Mouse (Mus musculus) bone marrow, adult 2 months (tissue): ENCODE data around the gene Cenps.

Experiments used
- CTCF ChIP-seq: fragments of 200-500 bp; IDR thresholded peaks from 2 replicates; pipeline ENCODE4 v1.5.1; 2011; ENCODE audit warnings: low read length, control low read depth; ENCODE audit not compliant: control insufficient read depth, insufficient read depth
- POLR2A ChIP-seq: fragments of 200-500 bp; IDR thresholded peaks from 2 replicates; pipeline ENCODE4 v1.6.1; 2011; ENCODE audit warnings: low read depth, mild to moderate bottlenecking, control low read depth, low read length, borderline replicate concordance; ENCODE audit not compliant: control insufficient read depth

- TF ChIP-seq CTCF, result peak; percentile 83
- TF ChIP-seq POLR2A, result peak; percentile 22; the same call in 1 of the 2 replicates
Measured at GRCm38 (mm10) chr4:149136982-149137770, at the start of gene Cenps.
